Mouse (Mus musculus): ENCODE measurements around the gene Dynlt3.
"Not testable (repeated sequence)": the region's sequence is repeated elsewhere in the genome, so short reads cannot be mapped to it uniquely, and the experiment has no call there.

Gene Dynlt3

DNA sequence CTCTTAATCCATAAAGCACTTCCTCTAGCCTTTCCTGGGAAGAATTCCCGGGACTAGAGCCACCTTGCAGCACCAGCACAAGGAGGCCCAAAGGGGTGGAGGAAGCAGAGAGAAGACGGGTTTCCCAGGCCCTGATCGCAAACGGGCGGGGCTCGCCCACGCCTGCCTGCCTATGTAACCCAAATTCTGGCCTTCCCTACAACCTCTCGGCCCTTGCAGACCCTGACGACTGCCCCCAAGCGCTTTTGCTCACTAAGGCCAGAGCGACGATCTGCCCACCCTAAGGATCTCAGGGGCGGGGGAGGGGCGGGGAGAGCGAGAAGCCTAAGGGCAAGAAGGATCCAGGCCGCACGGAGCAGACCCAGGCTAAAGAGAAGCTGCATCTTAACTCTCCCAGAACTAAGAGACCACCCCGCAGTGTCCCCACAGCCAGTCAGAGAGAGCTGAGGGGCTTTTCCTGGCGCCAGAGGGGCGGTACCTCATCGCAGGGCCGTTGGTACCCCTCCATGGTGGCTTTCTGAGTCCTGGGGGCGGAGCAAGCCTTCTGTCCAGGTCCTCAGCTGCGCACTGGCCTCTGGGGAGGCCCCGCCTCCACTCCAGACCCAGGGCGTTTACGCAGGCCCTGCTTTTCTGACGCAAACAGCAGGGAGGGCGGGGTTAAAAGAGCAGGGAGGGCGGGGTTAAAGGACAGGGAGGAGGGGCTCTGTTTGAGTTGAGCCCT is at the start of gene Dynlt3:
Dynlt3 (minus strand) TSS at position 613 of the 721 bp plus-strand sequence.
- peak; percentile 83 for DNase-seq (ENCODE audit: low read depth, low spot score)

DNA sequence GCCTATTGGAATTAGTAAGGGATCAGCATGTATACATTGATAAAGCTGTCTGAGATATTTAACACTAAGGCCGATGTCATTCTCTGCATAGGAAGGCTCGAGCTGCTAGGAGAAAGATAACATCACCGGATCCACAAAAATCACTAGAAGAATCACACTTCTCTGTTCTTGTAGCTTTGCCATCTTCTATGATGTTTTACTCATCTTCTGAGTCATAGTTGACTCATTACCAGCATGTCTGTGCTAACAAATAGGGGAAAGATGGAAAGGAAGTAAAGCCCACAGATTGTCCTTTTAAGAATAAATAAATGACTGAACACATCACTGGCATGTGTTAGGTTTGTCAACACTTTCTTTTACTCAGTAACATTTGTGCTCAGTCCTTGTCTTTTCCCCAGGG is 37.0 kb upstream of the Dynlt3 start:
- no peak for DNase-seq (ENCODE audit: low read depth, low spot score)

DNA sequence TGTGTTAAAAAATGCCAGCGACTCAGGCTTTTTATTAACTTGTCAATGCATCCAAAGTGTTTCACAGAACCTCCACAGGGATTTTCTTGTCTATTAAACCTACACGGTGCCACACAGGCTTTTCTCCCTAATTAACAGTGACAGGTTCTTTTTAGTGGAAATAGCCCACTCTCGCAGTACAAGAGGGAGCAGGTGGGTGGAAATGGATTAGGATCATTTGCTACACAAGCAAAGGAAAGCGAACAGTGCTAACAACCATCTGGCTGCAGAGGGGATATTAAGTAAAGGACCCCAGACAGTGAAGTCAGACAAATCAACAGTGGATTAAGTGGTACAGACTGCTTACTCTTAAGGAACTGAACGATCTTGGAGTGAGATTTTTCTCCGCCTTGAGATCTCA is 33.2 kb upstream of the Dynlt3 start:
- DNase-seq (ENCODE audit: low read depth, low spot score): no peak

DNA sequence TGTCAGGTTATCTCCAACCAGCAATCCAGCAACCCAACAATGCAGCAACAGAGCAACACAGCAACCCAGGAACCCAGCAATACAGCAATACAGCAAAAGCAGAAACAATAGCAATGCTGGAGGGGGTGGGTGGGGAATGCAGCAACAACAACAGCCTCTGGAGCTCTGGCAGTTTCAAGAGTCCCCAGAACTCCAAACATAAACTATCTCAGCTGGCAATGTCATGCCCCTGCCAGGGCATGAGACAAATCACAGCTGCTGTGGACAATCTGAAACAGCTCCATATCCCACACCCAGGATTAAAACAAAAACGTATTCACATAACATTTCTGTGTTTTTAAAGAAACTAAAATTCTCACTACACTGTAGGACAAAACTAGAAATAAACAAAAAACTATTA is 9.2 kb upstream of the Dynlt3 start:
- DNase-seq (ENCODE audit: low read depth, low spot score): no peak

DNA sequence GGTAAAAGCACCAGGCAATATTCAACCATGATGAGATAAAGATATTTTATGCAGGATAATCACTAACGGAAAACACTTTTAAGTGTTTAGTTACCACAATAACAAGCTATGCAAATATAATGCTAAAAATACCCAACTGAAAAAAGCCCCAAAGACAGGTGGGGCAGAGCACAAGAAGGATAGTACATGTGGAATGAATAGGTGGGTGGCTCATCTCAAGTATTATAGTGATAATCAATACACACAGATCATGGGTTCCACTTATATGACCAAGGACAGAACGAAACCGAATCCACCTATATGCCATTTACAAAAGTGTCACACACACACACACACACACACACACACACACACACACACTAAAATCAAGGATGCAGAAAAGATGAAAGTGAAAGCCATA is 8.6 kb upstream of the Dynlt3 start:
- no peak for DNase-seq (ENCODE audit: low read depth, low spot score)

DNA sequence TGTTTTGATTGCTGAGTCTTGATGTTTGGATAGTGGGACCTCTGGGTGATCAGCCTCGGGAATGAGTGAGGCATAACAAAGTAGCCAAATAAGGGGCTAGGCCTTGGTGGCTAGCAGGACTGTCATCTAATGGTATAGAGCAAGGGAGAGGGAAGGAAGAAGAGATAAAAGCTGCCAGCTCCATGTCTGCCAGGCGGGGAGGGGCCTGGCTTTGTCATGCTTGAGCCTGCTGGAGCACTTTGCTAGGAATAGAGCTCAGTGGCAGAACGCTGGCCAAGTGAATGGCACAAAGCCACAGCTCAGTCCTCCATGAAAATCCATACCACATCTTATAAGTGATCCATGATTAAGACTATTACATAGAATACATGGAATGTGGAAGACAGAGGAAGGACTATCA is 10.0 kb downstream of the Dynlt3 start:
- no peak for DNase-seq (ENCODE audit: low read depth, low spot score)

DNA sequence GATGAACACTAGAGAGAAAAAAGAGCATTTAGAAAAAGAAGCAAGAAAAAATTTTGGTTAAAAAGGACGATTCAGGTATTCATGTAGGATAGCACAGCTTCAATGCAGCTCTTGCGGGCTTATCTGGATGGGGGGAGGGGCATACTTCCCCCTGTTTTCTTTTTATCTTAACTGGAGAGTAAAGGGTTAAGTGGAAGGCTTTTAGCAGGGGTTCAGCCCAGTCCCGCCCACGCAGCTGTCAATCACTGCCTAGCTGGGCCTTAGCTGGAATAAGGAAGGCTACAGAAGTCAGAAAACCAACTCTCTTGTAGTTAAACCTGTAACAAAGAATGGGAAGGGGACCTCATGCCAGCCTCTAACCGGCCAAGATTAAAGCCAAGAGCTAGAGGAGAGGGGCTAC is 22.2 kb downstream of the Dynlt3 start:
- DNase-seq (ENCODE audit: low read depth, low spot score): not testable (repeated sequence)

DNA sequence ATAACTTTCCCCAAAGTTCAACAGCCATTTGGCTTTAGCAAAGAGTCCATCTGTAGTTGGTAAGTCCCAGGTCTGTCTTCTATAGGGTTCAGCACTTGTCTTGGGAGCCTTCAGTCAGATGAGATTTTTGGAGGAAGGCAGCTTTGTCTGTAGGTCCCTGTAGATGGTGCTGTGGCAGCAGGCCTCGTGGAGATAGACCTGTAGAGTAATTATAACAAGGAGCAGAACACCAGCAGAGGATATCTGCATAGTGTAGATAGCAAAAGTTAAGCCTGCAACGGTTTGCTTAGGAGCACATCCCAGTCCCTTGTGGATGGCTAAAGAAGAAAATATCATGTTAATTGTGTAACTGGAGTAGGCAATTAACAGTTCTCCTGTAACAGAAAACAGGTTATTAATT is 22.7 kb downstream of the Dynlt3 start:
- not testable (repeated sequence) for DNase-seq (ENCODE audit: low read depth, low spot score)

Measured in CD4-positive helper T cell, adult 2 months (primary cell).